Mouse (Mus musculus) spleen, postnatal 36 days (tissue): ENCODE measurements around the gene C130073F10Rik.
"Not testable (repeated sequence)": the region's sequence is repeated elsewhere in the genome, so short reads cannot be mapped to it uniquely, and the experiment has no call there.

Experiments
- DNase-seq, 2 experiments: peaks; one replicate each; pipeline ENCODE4 v3.0.0; 2022; ENCODE audit warnings: low spot score in 2 of 2, mixed read lengths in 1 of 2

C130073F10Rik gene

GRCm38 (mm10) chr4:101893656-101894420, at the start of gene C130073F10Rik:
Gene C130073F10Rik (minus strand): TSS chr4:101893789.
- DNase-seq: no peak

GRCm38 (mm10) chr4:101940107-101940506, 46.5 kb upstream of the C130073F10Rik start, which contains the start of gene Gm12794:
Gene Gm12794 (plus strand): TSS chr4:101940407.
- DNase-seq: not testable (repeated sequence)

DNA sequence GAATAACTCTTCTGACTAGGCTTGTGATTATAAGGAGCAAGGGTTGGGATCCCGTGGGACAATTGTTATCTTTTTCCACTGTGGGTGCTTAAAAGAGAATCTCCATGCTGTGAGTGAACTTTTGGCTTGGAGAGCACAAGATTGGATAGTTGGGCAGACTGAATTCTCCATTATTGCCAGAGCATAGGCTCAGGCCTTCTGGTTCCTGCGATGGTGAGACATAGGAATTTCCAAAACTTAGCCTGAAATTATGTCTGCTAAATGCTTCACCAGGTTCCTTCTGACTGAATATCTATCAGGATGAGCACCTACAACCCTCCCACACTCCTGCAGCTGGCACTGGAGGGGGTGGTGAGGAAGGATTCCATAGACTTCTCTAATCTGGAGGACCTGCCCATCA, 15.2 kb upstream of the C130073F10Rik start, which contains the start of gene Gm12800:
Gm12800 (plus strand) TSS at position 301 of the 400 bp plus-strand sequence.
- not testable (repeated sequence) for DNase-seq

DNA sequence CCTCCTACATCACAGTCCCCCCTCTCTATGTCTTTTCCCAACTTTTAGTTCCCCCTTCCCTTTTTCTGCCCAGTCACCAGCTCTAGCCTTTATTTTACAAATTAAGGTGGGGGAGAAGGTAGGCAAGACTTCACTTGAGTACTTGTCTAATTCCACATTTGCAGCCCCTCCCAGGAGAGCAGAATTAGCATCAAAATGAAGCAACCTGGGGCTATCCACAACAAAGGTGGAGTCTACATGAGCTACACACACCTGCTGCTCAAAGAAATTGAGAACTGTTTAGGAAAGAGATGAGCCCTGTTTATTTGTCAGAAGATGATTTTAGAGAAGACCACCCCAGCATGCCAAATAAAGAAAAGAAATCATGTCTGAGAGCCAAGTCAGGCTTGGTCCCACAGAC, 4.2 kb downstream of the C130073F10Rik start:
- DNase-seq: no peak

DNA sequence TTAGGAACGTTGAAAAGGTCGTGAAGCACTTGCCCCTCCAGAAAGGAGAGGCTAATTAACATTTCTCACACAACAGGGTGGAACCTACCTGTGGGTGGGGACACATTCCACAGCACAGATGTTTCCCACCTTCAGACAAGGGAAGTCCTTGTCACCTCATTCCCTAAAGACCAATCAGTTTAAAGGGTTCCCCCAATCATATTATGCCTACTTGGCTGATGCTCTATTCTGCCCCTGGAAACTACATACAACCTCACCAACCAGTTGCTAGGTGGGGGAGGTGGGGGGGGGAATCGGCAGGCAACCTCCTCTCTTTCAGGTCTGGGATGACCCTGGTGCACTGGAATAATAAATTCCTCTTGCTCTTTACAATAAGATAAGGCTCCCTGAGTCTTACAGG, 9.9 kb downstream of the C130073F10Rik start:
- no peak for DNase-seq

DNA sequence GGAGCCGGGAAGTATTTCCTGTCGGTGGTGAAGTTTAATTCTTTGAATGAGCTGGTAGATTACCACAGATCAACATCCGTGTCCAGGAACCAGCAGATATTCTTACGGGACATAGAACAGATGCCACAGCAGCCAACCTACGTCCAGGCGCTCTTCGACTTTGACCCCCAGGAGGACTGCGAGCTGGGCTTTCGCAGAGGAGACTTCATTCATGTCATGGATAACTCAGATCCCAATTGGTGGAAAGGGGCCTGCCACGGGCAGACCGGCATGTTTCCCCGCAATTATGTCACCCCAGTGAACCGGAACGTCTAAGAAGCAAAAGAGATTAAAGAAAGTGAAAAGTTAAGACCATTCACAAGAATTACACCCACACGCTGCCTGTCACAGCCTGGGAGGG, 17.9 kb downstream of the C130073F10Rik start:
- DNase-seq: not testable (repeated sequence)

- not testable (repeated sequence) for DNase-seq
Measured at GRCm38 (mm10) chr4:101872031-101872430, 21.6 kb downstream of the C130073F10Rik start.

GRCm38 (mm10) chr4:101862289-101862688, 31.3 kb downstream of the C130073F10Rik start:
- DNase-seq: no peak

DNA sequence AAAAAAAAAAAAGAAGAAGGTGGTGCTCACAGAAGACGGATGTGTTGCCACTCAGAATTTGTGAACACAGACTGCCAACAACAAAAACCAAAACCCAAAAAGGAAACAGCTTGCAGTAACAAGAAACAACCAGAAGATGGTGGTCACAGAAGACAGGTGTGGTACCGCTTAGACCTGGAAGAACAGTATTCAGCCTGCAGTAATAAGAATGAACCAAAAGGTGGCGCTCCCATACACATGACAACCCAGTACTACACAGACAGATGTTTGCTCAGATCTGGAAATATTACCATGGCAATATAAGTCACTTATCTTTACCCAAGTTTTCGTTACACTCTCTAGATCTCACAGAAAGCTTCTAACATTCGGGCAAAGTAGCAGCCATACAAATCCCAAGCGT, 32.7 kb downstream of the C130073F10Rik start:
- no peak for DNase-seq

DNA sequence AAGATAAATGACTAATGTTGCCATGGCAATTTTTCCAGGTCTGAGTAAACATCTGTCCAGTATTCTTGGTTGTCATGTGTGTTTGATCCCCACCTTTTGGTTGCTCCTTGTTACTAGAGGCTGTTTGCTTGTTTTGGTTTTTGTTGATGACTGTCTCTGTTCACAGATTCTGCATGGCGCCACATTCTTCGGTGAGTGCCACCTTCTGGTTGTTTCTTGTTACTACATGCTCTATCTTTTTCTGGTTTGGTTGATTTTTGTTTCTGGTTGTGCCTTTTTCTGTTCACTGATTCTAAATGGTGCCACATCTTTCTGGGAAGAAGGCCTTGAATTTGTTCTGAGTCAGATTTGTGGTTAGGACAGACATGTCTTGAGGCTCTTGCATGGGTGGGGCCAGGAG, 42.7 kb downstream of the C130073F10Rik start:
- no peak for DNase-seq

GRCm38 (mm10) chr4:101843923-101844322, 49.7 kb downstream of the C130073F10Rik start, which contains the start of gene B020004J07Rik:
Gene B020004J07Rik (minus strand): TSS chr4:101844023.
- DNase-seq: not testable (repeated sequence)
